Mouse (Mus musculus) central nervous system, embryonic 14 days (tissue): ENCODE data around the gene Pcdh20. TPM values are rescaled to one million over a fixed set of nuclear protein-coding genes. Genes with fewer than 3 reads are reported as not detected.

Experiments used
- polyA plus RNA-seq: library from polyadenylated mRNA; depleted of rRNA; stranded (reverse); fragments of >200 nt; gene quantifications from 2 replicates; pipeline ENCODE4 v1.2.3, GENCODE M21; 2012; rRNA removed

The Pcdh20 gene
- 1.5 and 1.6 TPM in 2 replicates for polyA plus RNA-seq

GRCm38 (mm10) chr14:88470495-88471434 is at the start of gene Pcdh20:
Pcdh20 (minus strand) TSS chr14:88471396.

